Mouse (Mus musculus) brain, embryonic 14.5 days (tissue): Measurements from ENCODE around the gene Dgkh.

ENCODE experiments used
- CTCF ChIP-seq: fragments of 200-500 bp; IDR thresholded peaks from 2 replicates; pipeline ENCODE4 v1.5.1; 2012; ENCODE audit warnings: inconsistent platforms, mild to moderate bottlenecking, moderate library complexity, borderline replicate concordance; ENCODE audit not compliant: insufficient read depth, insufficient read length; ENCODE audit errors: extremely low read depth
- POLR2A ChIP-seq: fragments of 200-500 bp; IDR thresholded peaks from 2 replicates; pipeline ENCODE4 v1.6.1; 2012; ENCODE audit warnings: mild to moderate bottlenecking, inconsistent platforms, borderline replicate concordance; ENCODE audit not compliant: poor library complexity, insufficient read depth, insufficient read length, severe bottlenecking; ENCODE audit errors: extremely low read depth

DNA sequence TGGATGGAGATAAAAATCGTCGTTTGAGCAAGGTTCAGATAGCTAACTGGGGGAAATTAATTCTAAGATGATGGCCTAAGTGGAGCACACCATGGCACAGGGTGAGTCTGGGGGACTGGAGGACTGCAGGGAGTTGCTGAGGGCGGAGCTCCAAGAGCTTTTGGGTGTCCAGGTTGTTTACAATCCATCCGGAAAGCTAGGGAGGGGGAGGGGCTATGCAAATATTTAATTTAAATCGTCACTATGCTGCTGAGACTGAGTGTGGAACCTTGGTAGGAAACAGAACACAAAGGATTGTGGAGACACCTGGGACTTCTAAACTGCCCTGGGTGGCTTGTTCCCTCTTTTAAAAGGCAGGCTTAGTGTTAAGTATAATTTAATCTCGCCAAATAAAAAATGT lies 42.6 kb upstream of the Dgkh start:
- TF ChIP-seq CTCF (no peak), POLR2A (no peak)
